Mouse (Mus musculus): ENCODE results near the gene Axl. TPM values are rescaled to one million over a fixed set of nuclear protein-coding genes. Genes with fewer than 3 reads are reported as not detected.

The Axl gene
- total and polyA plus RNA-seq, 3 experiments, result 0.19 to 0.98 (median 0.96) TPM

- Histone ChIP-seq H3K9ac (ENCODE audit: insufficient read depth, low read depth) (no peak overlapping the region), H3K36me3 (replicated peaks in 1 of 2; ENCODE audit: control insufficient read depth in 1 of 2, insufficient read depth in 1 of 2, low read length in 1 of 2) (no peaks in the 10 kb centered on the region), H3K4me3 (replicated peaks in 1 of 3; ENCODE audit: low read depth in 2 of 3, low read length in 2 of 3, poor library complexity in 1 of 3) (no peak overlapping the region), H3K9me3 (replicated peaks; ENCODE audit: low read length) (no peaks in the 10 kb centered on the region), H3K79me2 (replicated peaks; ENCODE audit: control insufficient read depth, extremely low read depth, insufficient read depth, poor library complexity, severe bottlenecking) (no peaks in the 10 kb centered on the region), H3K27ac (ENCODE audit: insufficient read depth, low read depth) (no peak overlapping the region), H3K27me3 (replicated peaks) (peaks cover 28% of the 10 kb centered on the region), H3K4me2 (ENCODE audit: insufficient read depth, low read depth, poor library complexity, severe bottlenecking) (no peak overlapping the region), H3K4me1 (ENCODE audit: control insufficient read depth in 1 of 2, insufficient read depth in 2 of 2) (peaks cover 0 to 21% of the 10 kb centered on the region in 2 experiments; a peak in 2 of 4 replicates)
- in situ Hi-C loops (cut with MboI; ENCODE audit: low pct_ligation_motif_present, low pct_unique_long_range_greater_than_20kb, low sequenced_read_pairs) (no loop called here), dilution Hi-C loops (cut with MboI; ENCODE audit: extremely low pct_ligation_motif_present, extremely low pct_unique_long_range_greater_than_20kb, low sequenced_read_pairs) (no loop called here)
- TF ChIP-seq ZKSCAN1 (IDR thresholded peaks at IDR 0.05; ENCODE audit: borderline replicate concordance, low read depth, low read length) (no peak), MEF2A (IDR thresholded peaks at IDR 0.05; ENCODE audit: borderline replicate concordance, low read depth, low read length) (no peak), ELF1 (IDR thresholded peaks at IDR 0.05; ENCODE audit: low read depth, low read length) (no peak), ETS1 (conservative IDR thresholded peaks at IDR 0.05; ENCODE audit: low read depth, low read length) (no peak), MXI1 (IDR thresholded peaks at IDR 0.05; ENCODE audit: low read depth, low read length) (no peak), MYC (IDR thresholded peaks at IDR 0.05; ENCODE audit: low read depth, low read length) (no peak), UBTF (IDR thresholded peaks at IDR 0.05; ENCODE audit: low read depth, low read length) (no peak), KAT2A (IDR thresholded peaks at IDR 0.05; ENCODE audit: insufficient replicate concordance, low read length) (no peak), GABPA (IDR thresholded peaks at IDR 0.05; ENCODE audit: insufficient replicate concordance, low read depth, low read length) (no peak), JUND (conservative IDR thresholded peaks at IDR 0.05; ENCODE audit: low read depth, low read length) (no peak), ZC3H11A (IDR thresholded peaks at IDR 0.05; ENCODE audit: low read depth, low read length) (no peak), NELFE (IDR thresholded peaks at IDR 0.05; ENCODE audit: low read depth, low read length) (no peak), MAX (IDR thresholded peaks at IDR 0.05; ENCODE audit: low read length) (no peak), POLR2AphosphoS2 (IDR thresholded peaks at IDR 0.05; ENCODE audit: low read depth, low read length) (no peak), USF1 (IDR thresholded peaks at IDR 0.05; ENCODE audit: low read depth, low read length) (no peak), USF2 (conservative IDR thresholded peaks at IDR 0.05; ENCODE audit: low read depth, low read length) (no peak)
- no peak for DNase-seq (ENCODE audit: extremely low read depth)
Observed at GRCm38 (mm10) chr7:25780021-25780420, 8.5 kb downstream of the Axl start.

- peaks cover 45% of the 10 kb centered on the region for H3K27me3 ChIP-seq (replicated peaks)
- H3K4me3 ChIP-seq (replicated peaks in 1 of 3; ENCODE audit: low read depth in 2 of 3, low read length in 2 of 3, poor library complexity in 1 of 3), result no peak overlapping the region
- dilution Hi-C loops (cut with MboI; ENCODE audit: extremely low pct_ligation_motif_present, extremely low pct_unique_long_range_greater_than_20kb, low sequenced_read_pairs) (no loop called here), in situ Hi-C loops (cut with MboI; ENCODE audit: low pct_ligation_motif_present, low pct_unique_long_range_greater_than_20kb, low sequenced_read_pairs) (no loop called here)
- no peak overlapping the region for H3K4me2 ChIP-seq (ENCODE audit: insufficient read depth, low read depth, poor library complexity, severe bottlenecking)
- no peaks in the 10 kb centered on the region for H3K79me2 ChIP-seq (replicated peaks; ENCODE audit: control insufficient read depth, extremely low read depth, insufficient read depth, poor library complexity, severe bottlenecking)
- no peaks in the 10 kb centered on the region for H3K4me1 ChIP-seq (ENCODE audit: control insufficient read depth in 1 of 2, insufficient read depth in 2 of 2)
- H3K9me3 ChIP-seq (replicated peaks; ENCODE audit: low read length), result no peaks in the 10 kb centered on the region
- DNase-seq (ENCODE audit: extremely low read depth), result no peak
- no peaks in the 10 kb centered on the region for H3K36me3 ChIP-seq (replicated peaks in 1 of 2; ENCODE audit: control insufficient read depth in 1 of 2, insufficient read depth in 1 of 2, low read length in 1 of 2)
- H3K27ac ChIP-seq (ENCODE audit: insufficient read depth, low read depth), result no peak overlapping the region
- H3K9ac ChIP-seq (ENCODE audit: insufficient read depth, low read depth), result no peak overlapping the region
- TF ChIP-seq POLR2AphosphoS2 (IDR thresholded peaks at IDR 0.05; ENCODE audit: low read depth, low read length), result no peak
- TF ChIP-seq MAFK (IDR thresholded peaks at IDR 0.05; ENCODE audit: insufficient replicate concordance, low read length), result no peak
- no peak for TF ChIP-seq JUND (conservative IDR thresholded peaks at IDR 0.05; ENCODE audit: low read depth, low read length)
- no peak for TF ChIP-seq MEF2A (IDR thresholded peaks at IDR 0.05; ENCODE audit: borderline replicate concordance, low read depth, low read length)
- TF ChIP-seq ETS1 (conservative IDR thresholded peaks at IDR 0.05; ENCODE audit: low read depth, low read length), result no peak
- TF ChIP-seq MAZ (IDR thresholded peaks at IDR 0.05; ENCODE audit: low read depth, low read length), result no peak
- TF ChIP-seq USF1 (IDR thresholded peaks at IDR 0.05; ENCODE audit: low read depth, low read length), result no peak
- no peak for TF ChIP-seq UBTF (IDR thresholded peaks at IDR 0.05; ENCODE audit: low read depth, low read length)
- TF ChIP-seq GABPA (IDR thresholded peaks at IDR 0.05; ENCODE audit: insufficient replicate concordance, low read depth, low read length), result no peak
- no peak for TF ChIP-seq MXI1 (IDR thresholded peaks at IDR 0.05; ENCODE audit: low read depth, low read length)
- no peak for TF ChIP-seq IRF4 (IDR thresholded peaks at IDR 0.05; ENCODE audit: low read depth, low read length)
- no peak for TF ChIP-seq POLR2A (IDR thresholded peaks at IDR 0.05; ENCODE audit: low read depth, low read length)
- TF ChIP-seq RCOR1 (conservative IDR thresholded peaks at IDR 0.05; ENCODE audit: low read depth, low read length), result no peak
- TF ChIP-seq MAX (IDR thresholded peaks at IDR 0.05; ENCODE audit: low read length), result no peak
- TF ChIP-seq BHLHE40 (IDR thresholded peaks at IDR 0.05; ENCODE audit: low read depth, low read length), result no peak
- TF ChIP-seq PAX5 (IDR thresholded peaks at IDR 0.05; ENCODE audit: low read length), result no peak
- no peak for TF ChIP-seq EP300 (IDR thresholded peaks at IDR 0.05; ENCODE audit: low read length)
- TF ChIP-seq ZC3H11A (IDR thresholded peaks at IDR 0.05; ENCODE audit: low read depth, low read length), result no peak
- no peak for TF ChIP-seq CTCF (conservative IDR thresholded peaks at IDR 0.05 in 1 of 2, IDR thresholded peaks at IDR 0.05 in 1 of 2; ENCODE audit: low read depth in 2 of 2, low read length in 2 of 2)
Observed at GRCm38 (mm10) chr7:25768229-25768628, 20.3 kb downstream of the Axl start.

Data from CH12.LX (cell line).